Mouse (Mus musculus) gastrocnemius, adult 18-20 months (tissue): Measurements from ENCODE around the gene Nkx3-2. TPM values are rescaled to one million over a fixed set of nuclear protein-coding genes. Genes with fewer than 3 reads are reported as not detected.

Experiments
- DNase-seq: peaks from one replicate; pipeline ENCODE4 v3.0.0; 2021; ENCODE audit warnings: low spot score
- total RNA-seq, 2 experiments: library from RNA; stranded (reverse); gene quantifications; 2 replicates each; pipeline ENCODE4 v1.2.3; 2021

Nkx3-2 gene
- total RNA-seq, 2 experiments from 2014 or later, result not detected

DNA sequence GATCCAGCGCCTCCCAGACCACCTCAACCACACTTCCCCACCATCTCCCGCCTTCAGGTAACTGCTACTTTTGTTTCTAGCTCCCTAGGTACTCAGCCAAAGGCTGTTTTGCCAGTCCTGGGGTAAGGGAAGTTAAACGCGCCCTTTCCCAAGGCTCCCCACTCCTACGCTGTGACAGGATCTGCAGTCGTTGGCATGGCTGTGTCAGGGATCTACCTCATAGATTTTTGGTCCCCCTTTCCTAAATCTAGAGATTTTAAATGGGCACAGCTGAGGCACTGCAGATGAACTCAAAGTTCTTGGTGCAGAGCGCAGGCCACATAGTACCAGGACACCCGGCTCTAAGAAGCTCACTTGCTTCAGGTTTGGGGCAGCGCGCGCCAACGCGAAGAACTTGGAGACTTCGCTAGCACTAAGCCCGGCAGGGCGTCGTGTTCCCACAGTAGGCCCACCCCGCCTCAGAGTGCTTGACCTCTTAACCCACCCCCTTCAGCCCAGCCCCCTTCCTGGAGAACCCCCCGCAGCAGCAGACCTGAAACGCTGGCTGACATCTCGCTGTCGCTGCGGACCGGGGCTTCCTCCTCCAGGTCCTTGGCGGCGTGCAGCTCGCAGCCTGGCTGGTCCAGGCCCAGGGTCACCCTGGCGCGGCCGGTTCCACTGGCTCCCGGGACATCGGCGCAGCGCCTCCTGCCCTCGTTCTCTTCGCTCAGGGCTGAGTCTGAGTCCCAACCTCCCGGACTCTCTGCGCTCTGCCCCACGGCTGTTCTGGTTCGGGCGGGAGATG, 1.2 kb downstream of the Nkx3-2 start:
- no peak for DNase-seq

DNA sequence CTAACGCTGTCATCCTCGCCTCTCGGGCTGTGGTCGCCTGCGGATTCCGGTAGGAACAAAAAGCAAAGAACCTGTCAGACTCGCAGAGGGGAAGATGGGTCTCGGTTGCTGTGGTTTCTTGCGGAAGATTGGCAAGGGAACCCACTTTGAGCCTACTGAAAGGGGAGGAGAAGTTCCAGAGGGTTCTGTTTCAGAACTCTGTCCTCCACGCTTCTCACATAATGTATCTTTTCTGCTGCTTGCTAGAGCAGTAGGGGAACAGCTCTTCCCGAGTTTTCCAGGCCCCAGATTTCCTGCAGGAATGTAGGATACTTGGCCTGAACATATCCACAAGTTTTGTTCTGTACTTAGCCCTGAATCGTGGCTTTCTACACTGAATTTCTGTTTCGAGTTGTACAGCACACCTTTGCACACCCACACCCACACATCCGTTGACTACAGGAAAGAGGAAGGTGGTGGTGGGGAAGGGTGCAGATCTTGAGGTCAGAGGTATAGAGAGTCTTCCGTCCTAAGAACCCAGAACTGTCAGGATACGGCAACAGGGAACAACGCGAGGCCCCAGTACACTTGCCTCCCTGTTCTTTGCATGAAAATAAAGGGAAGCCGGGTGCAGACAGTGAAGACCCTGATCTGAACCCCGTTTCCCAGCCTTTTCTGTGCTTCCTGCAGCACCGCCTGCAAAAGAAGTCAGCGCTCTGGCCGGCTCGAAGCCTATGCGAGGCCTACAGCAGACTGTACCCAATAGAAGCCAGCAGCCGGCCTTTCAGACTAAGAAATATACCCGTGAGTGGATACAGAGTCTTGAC, 2.0 kb downstream of the Nkx3-2 start:
- DNase-seq, result no peak

DNA sequence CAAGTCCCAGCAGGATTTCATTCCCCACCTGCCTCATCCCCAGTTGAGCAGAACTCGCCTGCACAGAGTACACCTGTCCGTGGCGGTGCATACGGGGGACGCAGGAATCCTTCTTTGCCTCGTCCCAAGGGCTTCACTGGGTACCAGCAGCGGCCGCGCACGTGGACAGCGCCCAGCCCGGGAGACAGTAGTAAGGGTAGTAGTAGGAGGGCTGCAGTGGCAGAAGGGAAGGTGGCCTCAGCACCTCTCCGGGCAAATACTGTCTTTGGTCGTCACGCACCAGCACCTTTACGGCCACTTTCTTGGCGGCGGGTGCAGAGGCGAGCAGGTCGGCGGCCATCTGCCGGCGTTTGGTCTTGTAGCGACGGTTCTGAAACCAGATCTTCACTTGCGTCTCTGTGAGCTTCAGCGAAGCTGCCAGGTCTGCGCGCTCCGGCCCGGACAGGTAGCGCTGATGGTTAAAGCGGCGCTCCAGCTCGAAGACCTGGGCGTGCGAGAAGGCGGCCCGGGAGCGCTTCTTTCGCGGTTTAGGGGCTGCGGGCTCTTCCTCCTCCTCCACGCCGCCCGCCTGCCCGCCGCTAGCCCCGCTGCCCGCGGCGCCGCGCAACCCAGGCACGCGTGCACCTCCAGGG, 2.7 kb downstream of the Nkx3-2 start:
- no peak for DNase-seq

DNA sequence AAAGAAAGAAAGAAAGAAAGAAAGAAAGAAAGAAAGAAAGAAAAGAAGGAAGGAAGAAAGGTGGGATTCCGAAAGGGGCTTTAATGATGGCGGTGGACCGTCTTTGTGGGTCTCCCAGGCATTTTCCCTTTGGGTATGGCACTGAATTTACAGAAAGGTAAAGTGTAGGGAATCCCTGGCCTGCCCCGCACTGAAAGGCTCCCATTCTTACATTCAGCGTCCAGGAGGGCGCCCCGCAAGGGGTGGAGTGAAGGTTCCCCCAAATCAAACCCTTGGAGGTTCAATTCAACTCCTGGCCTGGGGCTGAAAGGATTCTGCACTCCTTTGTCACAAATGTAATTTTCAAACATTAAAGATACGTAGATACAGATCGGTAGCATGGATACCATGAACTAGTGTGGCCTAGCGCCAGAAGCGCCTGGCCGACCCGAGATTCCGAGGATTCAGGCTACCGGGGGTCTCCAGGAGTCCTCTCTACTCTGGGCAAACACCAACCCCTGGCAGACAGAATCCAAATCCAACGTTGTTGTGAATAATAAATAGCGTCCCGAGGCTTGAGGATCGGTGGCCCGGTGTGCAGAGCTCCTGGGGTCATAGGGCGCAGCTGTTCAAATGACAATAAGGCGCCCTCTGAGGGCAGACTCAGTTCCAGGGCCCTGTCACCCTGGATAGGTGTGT, 3.3 kb downstream of the Nkx3-2 start:
- DNase-seq, result no peak

DNA sequence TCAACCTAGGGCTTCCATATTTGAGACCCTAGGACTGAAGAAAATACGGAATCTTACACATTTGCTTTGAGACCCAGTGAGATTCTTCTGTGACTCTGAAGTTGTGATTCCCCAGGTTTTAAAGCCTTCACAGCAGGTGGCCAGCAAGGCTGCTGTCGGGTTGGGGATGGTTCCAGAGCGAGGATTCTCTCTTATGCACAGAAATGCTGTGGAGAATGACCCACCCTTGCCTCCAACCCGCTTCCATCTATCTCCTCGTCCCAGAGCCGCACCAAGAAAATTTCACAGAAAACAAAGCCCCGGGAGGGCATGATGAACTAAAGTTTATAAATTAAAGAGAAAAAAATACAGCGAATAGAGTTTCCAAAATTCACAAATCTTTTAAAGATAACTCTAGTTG, 4.2 kb downstream of the Nkx3-2 start:
- DNase-seq, result no peak

DNA sequence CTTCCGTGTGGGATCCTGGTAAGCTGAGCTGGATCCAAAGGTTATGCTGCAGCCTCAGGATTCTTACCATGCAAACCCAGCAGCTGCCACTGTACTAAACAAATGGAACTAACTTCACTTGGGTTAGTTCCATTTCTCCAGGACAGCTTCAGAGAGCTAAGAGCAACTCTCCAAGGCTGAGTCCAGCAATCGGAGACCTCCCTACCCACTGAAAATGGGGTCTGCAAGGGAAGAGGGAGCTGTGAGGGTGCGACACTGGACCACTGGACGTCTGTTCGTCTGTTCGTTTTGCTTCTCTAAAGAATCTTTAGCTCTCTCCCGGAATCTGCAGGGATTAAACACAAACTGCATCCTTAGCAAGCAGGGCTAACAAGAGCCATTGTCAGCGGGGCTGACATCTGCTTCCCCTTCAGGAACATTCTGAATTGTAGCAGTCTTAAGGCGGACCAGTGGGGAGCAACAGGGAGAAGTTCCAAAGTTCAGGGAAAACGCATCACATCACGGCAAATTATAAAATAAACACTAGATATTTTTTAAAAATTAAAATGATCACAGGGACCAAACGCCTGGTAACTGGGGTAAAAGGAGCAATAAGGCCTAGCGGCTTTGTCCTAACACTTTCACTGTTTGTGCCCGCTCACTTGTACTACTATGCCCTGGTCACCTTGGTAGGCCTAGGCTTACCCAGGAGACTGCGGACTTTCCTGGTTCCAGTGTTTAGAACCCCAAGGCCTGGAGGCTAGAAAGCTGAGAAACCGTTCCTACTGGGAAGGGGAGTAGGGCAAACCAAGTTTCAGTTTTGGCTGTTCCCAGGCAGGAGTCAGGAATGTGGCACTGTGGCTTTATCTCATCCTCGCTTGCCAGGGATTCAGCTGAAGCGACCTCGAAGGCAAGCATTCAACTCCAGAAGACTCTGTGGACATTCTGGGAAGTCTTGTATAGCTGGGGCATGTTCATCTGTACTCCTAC, 5.3 kb downstream of the Nkx3-2 start:
- no peak for DNase-seq

DNA sequence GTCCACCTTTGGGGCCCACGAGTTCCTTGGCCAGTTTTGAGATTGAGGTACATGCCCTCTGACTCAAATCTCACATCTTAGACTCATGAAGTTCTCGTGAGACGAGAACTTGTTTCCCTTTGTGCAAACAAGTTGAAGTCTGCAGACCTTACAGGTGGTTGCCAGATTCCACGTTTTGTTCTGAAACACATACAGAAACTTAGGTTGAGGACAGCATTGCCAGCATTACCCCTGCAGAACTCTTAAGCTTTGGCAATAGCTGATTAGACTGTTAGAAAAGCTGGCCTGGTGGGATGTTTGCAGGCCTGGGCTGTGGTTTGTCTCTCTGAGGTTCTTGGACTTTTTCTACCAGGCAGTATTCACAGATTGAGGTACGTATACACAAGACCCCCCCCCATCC, 7.0 kb downstream of the Nkx3-2 start:
- no peak for DNase-seq

DNA sequence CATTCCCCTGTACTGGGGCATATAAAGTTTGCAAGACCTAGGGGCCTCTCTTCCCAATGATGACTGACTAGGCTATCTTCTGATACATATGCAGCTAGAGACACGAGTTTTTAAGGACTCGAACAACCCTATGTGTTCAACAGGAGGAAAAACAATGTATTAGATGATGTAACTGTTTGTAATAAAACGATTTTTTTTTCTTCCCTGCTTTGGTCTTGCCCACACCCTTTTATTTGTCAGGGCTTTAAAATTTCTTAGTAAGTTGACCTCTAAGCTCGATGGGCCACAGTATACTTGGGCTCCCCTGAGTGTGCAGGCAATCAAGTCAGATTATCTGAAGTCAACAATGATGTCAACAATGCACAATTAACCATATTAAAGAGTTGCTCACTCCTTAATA, 7.9 kb downstream of the Nkx3-2 start:
- DNase-seq, result no peak

DNA sequence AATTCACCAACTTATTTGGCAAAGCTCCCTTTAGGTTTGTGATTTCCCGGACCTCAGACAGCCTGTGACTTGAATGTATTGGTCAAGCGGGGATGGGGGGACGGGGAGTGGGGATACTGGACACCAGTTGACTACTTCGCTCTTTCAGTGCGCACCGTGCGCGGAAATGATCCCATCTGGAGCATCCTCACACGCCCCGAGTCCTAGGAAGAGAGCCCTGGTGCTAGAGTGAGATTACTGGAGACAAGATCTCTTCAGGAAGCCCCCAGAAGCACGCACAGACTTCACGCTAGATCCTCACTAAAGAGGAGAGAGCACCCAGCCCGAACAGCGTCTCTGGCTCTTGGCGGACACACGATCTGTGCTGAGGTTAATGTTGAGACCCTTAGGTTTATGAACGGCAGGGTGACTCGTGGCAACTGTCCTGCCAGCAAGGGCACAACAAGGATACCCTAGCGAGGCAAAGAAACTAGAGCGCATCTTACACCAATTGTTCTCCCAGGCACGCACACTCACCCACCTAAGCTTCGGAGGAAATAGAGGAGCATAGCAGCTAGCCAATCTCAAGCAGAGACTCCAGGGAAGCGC, 8.8 kb downstream of the Nkx3-2 start:
- no peak for DNase-seq

DNA sequence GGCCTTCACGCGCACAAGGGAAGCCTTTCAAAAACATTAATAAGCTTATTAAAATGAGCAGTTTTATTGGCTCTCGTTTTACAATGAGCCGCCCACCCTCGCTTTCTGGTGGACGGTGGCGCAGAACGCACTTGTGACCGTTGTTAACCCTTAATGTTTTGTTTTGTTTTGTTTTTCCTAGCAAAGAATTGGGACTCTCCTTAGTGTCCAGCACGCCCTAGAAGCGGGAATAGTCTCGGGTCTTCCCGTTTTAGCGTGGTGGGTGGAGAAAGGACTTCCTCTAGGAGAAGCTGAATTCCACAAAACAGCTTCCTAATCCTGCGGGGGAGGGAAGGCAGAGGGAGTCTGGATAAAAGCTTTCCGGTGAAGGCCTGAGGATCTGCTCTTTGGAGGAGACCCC, 9.5 kb downstream of the Nkx3-2 start:
- no peak for DNase-seq

DNA sequence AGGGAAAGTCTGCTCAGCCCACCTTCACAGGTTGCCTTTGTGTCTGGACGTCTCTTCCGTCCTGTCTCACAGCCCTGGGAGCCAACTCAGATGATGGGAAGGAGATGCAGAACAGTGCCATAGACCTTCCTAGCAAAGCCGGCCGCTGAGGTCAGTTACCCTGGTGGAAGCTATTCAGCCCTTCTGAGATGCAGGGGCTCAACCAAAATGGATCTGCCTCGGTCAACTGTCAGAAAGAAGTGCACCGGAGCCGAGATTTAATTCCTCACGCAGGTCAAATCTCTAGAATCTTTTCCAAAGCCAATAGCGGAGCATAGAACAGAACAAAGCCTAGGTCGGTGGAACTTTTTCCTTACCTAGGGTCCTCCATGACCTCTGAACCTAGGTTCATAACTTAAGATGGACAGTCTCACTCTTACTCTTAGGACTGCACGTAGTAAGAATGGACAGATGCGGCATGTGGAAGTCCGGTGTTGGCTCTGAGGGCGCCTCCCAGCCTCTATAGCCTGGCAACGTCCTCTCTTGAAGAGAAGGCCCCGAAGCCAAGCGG, 10.0 kb downstream of the Nkx3-2 start:
- no peak for DNase-seq

DNA sequence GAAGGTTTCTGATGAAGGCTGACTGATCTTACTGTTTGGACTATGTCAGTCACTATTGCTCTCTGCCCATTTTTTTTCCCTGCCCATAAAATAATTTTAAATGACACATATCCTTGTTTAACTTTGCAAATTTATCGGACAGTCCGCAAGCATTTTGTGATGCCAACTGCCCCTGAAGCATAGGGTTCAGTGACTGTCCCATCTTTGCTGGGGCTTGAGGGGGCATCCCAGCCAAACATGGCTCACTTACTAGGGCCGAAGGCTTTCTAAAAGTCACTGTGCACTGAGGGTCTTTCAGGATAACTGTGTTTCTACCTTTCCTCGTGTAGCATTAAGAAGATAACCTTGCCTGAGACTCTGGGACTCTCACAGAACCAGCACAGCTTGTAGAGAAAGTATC, 11.6 kb downstream of the Nkx3-2 start:
- DNase-seq, result no peak

DNA sequence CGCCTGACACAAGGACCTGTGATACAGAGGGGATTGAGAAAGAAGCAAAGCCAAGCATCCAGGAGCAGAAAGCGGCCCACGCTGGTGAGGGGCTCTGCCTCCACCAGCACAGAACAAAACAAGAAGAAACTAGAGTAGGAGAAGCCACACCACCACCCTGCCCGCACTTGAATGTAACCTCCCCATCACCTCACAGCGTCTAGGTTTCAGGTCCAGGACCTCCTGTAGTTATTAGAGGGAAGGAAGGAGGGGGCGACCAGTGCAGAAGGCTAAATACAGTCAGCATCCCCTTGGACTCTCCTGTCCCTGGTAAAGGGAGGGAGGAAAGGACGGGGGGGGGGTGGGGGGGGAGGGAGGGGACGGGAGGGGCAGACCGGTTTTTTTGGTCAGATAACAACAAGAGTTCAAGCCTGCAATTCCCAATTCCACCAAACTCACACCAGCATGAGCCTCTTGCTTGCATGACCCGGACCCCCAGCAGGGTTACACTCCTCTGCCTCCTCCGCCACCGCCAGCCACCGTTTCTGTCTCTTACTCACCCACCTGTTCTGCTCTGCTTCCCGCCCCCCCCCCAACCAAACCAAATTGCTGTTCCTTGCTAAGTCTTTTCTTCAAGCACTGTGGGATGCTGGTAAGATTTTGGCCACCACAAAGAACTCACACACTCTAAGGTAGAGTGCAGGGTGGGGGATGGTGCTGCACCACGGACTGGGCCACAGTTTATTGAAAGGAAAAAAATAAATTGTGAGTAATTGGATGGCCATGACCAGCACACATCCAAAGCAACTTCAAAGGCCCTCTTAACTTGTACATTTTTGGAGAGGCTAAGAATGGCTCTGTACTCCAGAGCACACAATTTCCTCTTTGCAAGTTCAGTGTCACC, 19.2 kb downstream of the Nkx3-2 start:
- DNase-seq, result no peak

DNA sequence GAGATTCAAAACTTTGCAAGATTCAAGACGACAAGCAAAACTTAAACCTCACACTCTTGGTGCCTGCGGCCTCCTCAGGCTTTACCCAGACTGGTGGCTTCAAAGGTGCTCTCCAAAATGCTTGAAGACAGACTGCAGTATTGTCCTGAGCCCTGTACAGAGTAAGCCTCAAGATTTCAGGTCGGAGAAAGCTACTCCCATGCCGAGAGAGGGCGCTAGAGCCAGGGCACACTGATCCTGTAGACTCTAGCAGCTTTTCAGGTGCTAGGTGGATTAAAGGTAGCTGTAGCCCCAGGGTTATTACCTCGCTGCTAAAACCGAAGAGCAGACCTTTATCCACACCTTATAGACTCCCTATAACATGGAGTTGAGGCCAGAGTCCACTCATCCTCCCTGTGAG, 20.1 kb downstream of the Nkx3-2 start:
- no peak for DNase-seq

DNA sequence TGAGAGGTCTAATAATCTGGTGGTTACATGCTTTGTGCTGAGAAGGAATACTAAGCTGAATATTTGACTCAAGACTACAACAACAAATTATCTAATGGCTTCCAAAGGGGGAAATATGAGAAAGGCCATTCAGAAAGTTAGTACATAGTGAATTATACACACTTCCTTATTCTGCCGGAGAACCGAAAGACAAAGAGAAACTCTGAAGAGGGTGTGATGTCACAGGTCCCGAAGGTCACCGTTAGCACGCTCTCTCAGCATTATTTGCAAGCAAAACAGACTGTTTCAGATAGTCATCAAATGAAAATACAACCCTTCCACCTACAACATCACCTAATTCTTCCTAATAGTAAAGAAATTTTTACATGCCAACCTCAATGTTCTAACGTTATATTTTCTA, 25.5 kb downstream of the Nkx3-2 start:
- DNase-seq, result no peak

DNA sequence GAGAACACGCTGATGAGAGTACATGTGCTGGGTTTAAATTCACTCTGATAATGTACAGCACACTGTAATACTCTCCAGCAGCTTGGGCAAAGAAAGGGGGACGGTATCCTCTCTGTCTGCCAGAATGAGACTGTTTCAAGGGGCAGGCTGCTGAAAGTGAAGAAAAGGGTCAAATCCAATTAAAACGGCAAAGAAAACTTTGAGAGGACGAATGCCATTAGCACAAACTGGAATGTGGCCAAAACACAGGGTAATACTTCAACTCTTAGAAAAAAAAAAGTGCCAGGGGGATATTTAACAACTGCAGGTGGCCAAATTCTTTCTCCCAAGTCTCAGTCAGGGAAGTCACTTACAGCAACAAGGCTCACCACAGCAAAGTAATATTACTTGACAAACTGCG, 27.3 kb downstream of the Nkx3-2 start:
- DNase-seq, result no peak

DNA sequence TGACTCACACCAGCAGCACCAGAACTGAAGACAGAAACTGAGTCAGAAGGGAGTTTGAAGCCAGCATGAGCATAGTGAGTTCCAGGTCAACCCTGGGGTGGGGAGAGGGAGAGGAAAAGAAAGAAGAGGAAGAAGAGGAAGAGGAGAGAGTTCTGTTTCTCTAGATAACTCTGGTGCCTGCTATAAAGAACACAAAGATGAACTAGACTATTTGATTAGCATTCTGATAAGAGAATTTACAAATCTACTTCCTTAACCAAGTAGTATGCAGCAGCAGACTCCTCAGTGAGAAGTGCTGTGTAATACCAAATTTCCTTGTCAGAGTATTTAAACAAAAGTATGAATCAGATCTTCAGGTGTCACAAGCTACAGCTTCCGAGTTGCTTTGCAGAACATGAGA, 37.3 kb downstream of the Nkx3-2 start:
- DNase-seq, result no peak

DNA sequence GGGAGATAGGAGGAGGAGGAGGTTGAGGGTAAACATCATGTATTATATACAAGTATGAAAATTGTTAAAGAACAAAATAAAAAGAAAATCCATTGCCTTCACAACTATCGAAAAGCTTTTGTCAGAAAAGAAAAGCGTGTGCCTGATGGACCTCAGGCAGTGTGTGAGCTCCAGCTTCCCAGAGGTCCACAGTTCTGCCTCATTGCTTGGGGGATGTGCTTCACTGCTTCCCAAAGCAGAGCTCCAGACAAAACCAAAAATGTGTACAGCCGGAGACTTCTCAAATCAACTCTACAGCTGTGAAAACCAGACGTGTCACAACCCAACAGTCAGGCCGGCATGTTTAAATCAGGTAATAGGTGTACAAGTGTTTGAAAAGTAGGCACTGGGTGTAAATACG, 38.7 kb downstream of the Nkx3-2 start:
- DNase-seq, result no peak
